Mouse (Mus musculus) heart, adult 18-20 months (tissue): ENCODE measurements around the gene Pip5kl1. TPM values are rescaled to one million over a fixed set of nuclear protein-coding genes. Genes with fewer than 3 reads are reported as not detected.

ENCODE experiments used
- DNase-seq, 2 experiments: peaks; one replicate each; pipeline ENCODE4 v3.0.0; 2021 to 2022; ENCODE audit warnings: mixed read lengths in 1 of 2
- total RNA-seq, 2 experiments: library from RNA; stranded (reverse); gene quantifications; 2 replicates each; pipeline ENCODE4 v1.2.3; 2021

The Pip5kl1 gene
- total RNA-seq, 2 experiments from 2014 or later = not detected

DNA sequence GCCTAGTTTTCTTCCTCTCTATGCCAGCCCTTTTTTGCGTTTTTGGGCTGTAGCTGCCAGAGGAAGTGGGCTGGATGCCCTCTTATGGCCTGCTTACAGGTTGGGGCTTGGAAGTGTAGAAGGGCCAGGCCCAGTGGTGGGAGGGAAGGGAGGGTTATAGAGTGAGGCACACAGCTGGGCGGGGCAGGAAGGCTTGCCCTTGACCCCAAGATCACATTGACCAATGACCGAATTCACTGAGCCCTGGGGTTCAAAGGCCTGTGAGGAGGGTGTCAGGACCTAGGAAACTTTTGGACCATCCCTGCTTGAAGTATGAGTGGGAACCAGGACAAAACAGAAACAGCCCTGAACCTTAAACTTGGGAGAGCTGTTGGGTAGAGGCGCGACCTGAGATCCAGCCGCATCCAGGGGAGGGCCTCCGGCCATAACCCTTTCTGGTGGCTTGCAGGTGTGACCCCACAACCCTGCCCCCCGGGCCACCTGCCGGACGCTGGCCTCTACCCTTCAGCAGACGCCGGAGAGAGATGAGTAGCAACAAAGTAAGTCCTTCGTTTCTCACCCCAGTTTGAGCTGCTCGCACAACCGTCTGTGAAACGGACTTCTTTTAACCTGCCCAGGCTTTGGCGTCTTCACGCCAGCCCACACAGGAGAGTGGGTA, 34.3 kb downstream of the Pip5kl1 start:
- DNase-seq = no peak

DNA sequence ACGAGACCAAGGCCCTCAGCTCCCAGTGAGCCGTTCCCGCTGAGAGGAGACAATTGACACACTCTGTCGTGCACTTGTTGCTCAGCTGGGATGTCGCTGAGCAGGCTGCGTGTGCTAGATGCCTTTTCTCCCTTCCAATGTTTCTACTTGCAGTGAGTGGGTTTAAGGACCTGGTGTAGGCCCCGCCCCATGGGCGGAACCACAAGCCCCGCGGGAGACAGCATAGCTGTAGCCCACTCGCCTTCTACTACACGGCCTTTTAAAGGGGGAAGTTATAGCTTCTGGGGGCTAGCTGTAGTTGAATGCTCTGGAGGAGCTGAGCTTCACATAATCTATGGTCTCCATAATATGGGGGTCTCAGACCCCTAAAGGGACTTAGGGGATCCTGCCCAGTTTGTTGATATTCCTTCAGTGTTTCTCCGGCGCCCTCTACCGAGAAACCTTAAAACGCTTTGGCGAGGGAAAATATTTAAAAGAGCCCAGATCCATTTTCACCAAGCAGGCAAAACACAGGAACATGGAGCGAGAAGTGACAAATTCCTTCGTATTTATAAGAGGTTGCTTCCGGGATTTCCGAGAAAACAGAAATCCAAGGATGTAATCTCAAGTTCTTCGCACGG, 36.1 kb downstream of the Pip5kl1 start:
- peak; percentile 63 to 86 for DNase-seq

DNA sequence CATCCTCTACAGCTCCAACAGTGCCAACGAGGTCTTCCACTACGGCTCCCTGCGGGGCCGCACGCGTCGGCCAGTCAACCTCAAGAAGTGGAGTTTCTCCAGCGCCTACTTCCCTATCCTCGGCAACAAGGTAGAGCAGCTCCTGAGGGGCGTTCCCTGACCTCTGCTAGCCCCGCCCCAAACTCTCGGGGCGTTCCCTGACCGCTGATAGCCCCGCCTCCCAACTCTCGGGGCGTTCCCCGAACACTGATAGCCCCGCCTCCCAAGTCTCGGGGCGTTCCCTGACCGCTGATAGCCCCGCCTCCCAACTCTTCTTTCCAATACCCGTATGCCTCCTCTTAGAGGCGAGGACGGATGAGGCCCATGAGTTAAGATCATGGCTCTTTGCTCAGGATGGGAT, 37.7 kb downstream of the Pip5kl1 start:
- no peak for DNase-seq

DNA sequence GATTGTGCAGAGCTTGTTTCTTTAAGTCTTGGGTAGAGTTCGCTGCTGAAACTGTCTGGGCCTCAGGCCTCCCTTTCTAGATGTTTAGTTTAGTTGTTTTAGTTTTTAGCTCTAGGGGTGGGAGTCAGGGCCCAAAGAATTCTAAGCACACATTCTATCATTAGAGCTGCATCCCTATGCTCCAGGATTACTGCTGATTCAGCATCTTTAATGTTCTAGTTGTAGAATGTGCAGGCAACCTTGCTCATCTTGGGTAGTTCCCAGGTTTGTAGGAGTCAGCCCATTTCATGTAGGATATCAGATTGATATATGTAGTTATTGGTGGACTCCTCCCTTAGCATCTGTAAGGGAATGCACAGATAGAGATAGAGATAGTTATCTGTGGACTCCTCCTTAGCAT, 42.5 kb downstream of the Pip5kl1 start:
- no peak for DNase-seq

DNA sequence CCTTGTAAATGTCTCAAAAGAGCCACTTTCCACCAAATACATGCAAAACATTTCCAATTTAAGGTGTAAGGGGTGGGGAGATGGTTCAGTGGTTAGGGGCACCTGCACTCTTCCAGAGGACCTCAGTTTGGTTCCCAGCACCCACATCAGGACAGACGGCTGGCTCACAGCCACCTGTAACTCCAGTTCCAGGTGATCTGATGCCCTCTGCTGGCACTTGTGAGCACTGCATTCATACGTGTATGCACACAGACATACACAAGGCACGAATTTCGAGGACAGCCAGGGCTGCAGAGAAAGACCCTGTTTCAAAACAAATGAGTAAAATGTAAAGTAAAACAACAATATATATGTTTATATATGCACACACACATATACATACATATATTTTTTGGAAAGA, 43.0 kb downstream of the Pip5kl1 start:
- no peak for DNase-seq

DNA sequence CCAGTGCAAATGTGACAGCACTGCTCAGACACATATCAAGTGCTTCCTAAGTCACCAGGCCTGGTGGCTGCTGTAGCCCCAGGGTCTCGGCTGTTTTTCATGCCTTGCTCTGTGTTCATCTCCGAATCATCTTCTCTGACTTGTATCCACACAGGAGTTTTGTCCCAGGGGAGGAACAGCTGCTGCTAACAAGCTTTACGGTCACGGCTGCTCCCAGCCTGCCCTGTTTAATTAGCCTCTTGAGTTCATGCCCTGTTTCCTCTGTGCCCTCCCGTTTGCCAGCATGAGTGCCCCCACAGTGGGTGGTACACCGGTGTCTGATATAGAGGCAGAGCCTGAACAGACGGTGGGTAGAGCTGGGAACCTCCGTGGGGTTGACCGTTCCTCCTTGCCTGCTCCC, 43.5 kb downstream of the Pip5kl1 start:
- DNase-seq = no peak

DNA sequence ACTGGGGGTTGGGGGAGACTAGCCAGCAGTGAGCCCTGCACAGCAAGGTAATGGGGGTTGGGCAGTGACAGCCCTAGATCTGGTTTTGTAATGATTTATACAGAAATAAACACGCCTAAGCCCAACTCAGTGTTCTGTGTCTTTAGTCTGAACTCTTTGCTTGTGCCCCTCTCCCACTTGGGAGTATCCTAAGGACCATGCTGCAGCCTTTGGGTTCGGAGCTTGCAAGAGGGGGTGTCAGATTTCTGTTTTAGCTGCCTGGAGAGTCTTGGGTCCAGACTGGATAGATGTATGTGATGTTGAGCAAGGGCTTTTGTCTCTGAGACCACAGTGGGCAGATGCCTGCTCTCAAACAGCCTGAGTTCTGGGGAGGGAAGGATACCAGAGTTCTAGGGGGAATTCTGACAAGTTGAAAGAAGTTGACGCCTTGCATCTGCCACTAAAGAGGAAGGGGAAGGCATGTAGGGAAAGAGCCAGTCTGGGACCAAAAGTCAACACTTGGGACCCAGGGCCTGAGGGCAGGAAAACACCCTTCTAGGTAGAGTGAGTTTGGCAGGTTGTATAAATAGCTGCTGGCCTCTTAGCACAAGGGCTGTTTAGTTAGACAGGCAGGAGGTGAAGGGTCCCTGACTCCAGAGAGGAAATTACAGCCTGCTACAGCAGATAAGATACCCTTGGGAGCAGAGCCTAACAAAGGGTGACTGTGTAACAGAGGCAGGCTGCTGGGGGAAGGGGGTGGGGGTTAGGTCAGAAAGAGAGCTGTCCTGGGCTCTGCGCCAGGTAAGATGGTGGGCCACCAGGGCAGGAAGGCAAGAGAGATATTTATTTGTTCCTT, 46.3 kb downstream of the Pip5kl1 start:
- peak; percentile 77 to 92 for DNase-seq

DNA sequence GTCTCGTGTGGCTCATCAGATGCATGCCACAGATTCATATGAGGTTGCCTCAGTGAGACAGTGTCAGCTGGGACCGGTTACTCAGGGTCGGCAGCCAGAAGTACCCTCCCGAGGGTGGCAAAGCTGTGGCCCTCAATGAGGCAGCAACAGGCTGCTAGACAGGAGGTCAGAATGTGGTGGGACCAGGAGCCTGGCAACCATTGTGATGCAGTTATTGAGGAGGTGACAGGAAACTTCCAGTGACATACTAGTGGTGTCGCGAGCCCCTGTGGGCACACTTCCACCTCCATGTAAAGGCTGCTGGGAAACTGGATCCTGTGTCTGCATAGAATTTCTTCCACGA, 46.9 kb downstream of the Pip5kl1 start, which contains the start of gene Ak1:
Gene Ak1 (plus strand): TSS at position 242 of the 343 bp plus-strand sequence.
- no peak for DNase-seq

DNA sequence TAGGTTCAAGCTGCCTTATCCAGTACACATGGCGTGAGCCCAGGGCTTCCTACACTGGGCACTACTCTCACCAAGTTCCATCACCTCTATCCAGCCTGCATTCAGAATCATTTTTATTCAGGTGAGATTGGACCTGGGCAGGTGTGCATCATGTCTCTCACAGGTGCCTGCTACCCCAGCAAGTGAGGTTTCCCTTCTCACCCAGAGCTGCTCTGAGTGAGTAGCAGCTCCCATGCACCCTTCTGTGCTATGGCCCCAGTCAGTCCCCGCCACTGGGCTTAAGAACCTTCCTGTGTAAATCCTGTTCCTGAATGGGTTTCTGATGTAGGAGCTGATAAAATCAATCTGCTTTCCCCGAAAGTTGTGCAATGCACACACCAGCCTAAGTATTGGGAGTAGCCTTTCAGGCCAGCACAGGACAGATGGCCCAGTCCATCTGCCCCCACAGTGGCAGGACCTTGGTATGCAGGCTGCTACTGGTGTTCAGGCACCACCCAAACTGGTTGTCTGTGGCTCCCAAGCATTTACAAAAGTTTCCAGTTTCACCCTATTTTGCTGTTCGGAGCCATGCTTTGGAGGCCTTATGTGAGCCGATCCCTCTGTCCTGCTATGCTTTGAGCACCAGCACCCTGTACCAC, 49.6 kb downstream of the Pip5kl1 start:
- no peak for DNase-seq

DNA sequence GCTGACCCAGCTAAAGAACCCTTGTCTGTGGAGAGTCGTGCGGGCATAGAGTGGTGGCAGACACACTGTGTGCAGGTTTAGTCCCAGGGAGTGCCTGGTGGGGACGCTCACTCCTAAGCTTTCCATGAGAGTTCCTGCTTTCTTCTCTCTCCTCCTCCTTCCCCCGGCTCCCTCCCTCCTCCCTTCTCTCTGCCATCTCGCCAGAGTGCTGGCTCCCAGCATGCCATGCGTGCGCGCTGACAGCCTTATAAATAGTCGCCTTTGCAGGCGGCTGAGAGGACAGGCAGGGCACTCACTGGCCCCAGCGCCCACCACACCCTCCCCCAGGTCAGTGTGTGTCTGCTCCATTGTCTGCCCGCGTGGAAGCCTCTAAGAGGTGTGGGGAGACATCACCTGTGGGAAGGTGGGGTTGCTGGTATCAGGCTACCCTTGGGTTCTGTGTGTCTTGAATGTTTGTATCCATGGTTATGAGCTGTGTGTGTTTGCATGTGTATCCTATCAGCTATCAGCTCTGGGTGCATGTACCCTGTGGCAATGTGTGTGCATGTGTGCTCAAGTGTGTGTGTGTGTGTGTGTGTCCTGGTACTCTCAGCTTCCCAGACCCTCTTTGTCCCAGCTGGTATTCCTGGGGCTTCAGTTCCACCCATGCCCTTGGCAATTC, 50.7 kb downstream of the Pip5kl1 start:
- peak; percentile 84 to 87 for DNase-seq

DNA sequence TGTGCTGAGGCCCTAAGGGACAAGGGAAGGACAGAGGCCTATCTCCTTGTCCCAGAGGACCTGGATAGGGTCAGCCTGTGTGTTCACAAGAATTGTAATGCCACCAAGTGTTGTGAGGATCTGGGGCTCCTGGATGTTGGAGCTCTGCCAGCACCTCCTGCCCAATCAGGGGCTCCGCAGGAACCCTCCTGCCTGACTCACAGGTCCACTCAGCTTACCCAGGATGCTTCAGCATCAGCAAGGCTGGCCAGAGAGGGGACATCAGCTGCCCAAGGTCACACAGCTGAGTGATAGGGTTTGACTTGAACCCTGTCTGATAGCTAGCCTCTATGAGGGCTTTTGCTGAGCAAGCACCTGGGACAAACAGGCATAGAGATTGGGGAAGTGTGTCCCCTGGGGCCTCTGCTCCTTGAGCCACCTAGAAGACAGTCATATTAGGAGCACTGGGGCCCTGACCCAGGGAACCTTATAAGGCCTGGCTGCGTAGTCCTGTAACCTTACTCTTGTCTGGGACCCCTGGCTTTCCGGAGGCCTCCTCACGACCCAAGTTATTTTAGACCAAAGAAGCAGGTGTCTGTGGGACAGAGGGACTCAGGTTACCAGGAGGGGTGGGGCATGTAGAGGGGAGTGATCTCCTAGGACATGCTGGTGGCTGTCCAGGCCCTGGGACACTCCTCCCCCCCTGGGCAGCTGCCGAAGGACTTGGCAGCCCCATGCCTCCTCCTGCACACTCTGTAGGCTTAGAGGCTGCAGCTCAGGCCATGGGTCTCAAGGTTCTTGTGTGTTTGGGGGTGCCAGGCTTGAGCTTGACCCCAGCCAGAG, 51.5 kb downstream of the Pip5kl1 start:
- peak; percentile 74 to 86 for DNase-seq

DNA sequence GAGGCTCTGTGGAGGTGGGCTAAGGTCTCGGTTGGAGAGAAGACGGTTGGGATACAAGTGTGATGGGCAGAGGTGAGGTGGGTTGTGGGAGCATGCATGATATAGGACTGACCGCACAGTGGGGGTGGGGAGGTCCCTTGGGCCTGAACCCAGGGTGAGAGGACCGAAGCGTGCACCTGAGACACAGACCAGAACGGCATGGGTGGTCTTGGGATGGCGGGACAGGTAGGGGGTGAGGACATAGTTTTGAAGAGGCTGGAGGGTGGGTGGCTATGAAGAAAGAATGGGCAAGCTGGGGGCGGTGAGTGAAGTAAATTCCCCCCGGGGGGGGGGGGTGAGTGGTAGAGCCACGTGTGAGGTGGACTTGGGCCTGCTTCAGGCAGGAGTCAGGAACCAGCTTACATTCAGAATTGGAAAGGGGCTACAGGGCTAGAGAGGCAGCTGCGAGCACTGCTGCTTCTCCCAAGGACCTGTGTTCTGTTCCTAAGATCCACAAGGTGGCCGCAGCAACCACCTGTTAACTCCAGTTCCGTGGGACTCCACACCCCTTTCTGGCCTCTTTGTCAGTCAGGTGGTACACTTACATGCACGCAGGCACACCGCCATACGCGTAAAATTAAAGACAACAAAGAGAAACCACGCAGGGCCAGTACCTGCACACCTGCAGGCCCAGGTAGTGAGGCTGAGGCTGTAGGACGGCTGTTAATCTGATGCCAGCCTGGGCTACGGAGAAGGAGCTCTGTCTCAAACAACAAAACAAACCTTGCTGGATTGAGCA, 52.9 kb downstream of the Pip5kl1 start:
- no peak for DNase-seq

DNA sequence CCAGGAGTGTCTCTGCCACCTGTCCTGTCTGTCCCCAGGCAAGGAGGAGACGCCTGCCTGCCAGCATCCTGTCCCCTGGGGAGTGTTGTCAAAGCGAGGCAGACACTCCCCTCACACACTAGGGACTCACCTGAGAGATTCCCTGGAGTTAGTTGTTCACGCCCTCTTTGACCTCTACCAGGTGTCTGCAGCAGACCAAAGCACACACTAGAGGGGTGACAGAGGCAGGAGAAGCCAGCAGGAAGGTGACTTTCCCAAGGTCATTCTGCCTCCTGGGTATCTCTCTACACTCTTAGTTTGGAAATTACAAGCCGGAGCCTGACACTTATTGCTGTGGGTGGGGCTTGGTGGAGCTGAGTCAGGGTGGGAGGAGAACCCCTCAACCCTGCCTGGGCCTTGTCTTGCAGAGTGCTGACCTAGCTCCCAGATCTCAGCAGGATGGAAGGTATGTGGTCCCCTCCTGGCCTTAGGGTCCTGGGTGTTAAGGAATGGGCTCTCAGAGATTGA, 53.5 kb downstream of the Pip5kl1 start:
- peak in 1 of 2 experiments; percentile 47 for DNase-seq

DNA sequence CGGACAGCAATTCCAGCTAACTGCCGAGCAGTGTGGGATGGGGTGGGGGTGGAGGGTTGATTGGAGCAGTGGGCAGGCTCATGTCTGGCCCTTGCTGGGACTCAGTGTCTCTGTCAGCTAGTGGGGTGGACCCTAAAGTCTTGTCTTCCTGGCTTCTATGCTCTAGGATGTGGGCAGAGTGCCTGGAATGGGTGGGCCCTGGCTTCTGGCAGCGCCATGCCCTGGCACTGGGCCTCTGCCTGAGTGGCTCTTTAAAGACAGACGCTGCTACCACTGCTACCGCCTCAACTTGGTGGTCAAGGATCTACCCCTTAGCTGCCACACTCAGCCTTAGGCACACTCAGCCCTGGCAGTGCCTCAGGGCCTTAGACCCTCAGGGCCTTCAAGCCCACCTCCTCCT, 54.1 kb downstream of the Pip5kl1 start:
- DNase-seq = peak; percentile 90

DNA sequence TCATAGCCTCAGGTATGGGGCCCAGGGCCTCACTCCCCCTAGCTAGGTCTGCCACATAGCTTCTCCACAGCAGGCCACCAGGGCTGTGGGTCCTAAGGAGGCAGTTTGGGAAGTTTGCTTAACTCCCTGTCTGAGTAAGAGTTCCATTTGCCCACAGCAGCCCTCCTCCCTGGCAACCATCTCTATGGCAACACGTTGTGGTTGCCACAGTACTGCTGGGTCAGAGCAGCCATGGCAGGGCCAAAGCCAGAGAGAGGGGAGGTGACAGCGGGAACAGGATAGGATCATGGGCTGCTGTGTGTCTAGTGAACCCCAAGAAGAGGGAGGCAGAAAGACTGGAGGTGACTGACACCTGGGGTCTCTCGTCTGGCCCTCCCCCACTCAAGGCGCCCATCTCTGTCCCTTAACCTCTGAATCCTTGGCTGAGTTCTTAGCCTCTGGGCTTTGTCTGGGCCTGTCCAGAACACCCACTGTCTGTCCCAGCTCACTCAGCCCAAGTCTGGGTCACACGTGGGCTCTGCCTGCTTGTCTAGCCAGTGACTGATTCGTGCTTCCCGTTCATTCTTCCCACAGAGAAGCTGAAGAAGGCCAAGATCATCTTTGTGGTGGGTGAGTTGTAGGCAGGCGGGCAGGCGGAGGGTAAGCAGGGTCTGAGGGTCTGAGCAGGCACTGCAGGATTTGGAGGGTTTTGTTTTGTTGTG, 54.8 kb downstream of the Pip5kl1 start:
- peak in 1 of 2 experiments; percentile 61 for DNase-seq

DNA sequence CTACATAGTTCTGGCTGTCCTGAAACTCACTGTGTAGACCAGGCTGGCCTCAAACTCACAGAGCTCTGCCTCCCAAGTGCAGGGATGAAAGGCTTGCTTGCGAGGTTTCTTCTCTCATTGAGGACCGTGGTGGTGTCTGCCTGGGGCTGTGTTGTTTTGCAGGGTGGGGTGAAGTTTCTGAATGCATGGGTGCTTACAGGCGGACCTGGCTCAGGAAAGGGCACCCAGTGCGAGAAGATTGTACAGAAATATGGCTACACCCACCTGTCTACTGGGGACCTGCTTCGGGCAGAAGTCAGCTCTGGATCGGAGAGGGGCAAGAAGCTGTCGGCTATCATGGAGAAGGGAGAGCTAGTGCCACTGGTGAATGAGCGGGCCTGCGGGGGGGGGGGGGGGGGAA, 55.4 kb downstream of the Pip5kl1 start:
- DNase-seq = no peak

DNA sequence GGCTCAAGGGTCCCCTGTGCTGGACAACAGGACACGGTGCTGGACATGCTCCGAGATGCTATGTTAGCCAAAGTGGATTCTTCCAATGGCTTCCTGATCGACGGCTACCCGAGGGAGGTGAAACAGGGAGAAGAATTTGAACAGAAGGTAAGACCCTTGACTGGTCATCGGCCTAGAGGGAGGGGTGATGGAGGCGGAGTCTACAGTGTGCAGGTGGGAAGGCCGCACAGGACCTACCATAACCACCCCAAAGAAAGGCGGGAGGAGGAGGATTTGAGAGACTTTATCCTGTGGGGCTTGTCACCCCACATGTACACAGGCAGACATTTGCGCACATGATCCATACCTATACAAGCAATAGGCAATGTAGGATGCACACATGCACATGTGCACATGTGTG, 56.4 kb downstream of the Pip5kl1 start:
- DNase-seq = no peak

DNA sequence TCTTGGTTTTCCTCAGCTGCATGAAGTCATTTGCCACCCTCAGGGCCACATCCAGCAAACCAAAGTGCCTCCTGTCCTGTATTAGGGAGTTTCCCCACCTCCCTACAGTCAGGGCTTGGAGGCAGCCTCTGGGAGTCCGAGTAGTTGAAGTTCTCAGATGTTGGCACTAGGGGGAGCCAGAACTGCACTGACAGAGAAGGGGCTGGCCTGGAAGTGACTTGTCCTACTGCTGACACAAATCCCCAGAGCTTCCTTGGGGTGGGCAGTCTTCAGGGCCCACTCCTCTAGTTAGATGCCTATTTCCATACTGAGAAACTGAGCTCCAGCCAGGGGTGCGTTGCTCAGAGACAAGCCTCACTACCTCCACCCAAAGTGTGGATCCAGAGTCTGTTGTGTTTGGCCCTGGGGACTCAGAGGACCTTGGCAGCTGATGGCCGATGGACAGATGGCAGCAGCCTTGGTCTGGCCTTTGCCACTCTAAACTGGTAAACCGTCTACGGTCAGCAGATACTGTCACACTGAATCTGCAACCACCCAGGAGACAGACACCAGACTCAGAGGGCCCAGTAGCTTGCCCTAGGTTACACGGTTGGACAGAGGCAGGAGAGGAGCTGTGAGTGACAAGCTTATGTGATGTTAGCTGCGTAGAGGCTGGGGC, 57.3 kb downstream of the Pip5kl1 start:
- DNase-seq = peak; percentile 88 to 92
